Mouse (Mus musculus): ENCODE measurements around the gene Lrfn4. TPM values are rescaled to one million over a fixed set of nuclear protein-coding genes. Genes with fewer than 3 reads are reported as not detected.
A peak's percentile ranks its signal among the peaks of the same experiment; 100 is the strongest.

The Lrfn4 gene
- polyA plus RNA-seq (2021), result 46.6 TPM

DNA sequence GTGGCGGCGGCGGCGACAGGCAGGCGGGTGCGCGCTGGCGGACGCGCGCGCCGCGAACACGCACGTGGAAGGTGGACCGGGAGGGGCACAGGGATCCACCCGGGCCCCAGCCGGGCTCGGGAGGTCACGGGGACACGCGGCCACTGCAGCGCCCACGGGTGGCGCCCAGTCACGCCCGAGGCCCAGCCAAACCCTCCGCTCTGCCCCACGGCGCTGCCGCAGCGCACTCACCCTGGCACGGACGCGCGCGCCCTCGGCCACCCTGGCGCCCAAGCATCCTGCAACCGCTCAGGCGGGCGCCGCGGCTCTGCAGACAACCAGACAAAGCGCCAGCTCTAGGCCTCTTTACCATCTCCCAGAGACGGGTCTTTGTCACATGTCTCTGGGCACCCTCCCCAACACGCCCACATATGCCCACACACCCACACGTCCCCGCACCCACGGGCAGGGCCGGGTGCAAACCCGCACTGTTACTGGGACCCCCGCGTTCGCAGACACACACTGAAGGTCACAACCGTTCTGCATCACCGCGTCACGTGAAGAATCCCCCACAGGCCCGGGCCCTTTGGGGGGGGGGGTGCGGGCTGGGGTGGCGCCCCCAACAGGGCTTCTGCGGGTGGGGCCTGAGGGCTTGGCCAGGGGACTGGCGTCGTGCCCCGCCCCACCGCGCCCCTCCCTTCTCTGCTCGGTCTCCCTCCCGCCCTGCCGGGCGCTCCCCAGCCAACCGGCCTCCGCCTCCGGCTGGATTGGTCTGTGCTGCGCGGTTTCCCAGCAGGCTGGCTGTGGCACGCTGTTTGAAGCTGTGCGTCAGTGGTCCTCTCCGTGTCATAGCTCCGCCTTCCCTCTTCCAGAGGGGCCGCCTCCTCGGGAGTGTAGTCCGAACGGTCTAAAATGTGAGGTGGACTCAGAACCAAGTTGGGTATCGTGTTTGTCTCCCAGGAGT lies at the start of gene Lrfn4:
TSS of gene Lrfn4 (minus strand) at position 517 of the 943 bp plus-strand sequence.
- CTCF ChIA-PET, result interaction anchor here (0.7 to 1.7 kb wide), 3 partner anchors 10 to 175 kb away, joined by 4 read pairs; partner anchors contain the start of gene Rce1
- no peak for TF ChIP-seq CTCF (IDR thresholded peaks at IDR 0.05)
- peak; percentile 68 for DNase-seq (ENCODE audit: low read depth, low spot score)
- H3K27me3 ChIP-seq, result no peaks in the 10 kb centered on the region
- in situ Hi-C loops (cut with MboI; ENCODE audit: low pct_unique_long_range_greater_than_20kb), result no loop called here
- ATAC-seq, result peak; percentile 82
- POLR2A ChIA-PET, result interaction anchor here (0.6 to 2.4 kb wide), 2 partner anchors 11 to 602 kb away, joined by 3 to 6 read pairs; no protein-coding TSS in a partner anchor

DNA sequence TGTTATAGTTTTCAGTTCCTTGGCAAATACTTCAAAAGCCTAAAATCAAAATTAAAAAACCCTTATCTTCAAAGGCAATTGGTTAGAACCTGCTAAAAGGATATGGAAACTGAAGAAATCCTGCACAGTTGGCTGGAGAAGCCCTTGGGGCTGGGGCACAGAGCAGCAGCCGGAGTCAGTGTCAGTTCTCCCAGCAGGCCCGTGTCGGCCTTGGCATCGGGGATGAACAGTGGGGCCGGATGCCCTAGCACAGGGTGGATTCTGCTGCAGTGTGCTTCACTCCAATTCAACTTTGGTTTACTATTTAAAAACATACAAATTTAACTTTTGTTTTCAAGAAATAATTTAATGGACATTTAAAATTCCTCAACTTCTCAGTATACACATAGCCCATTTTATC lies 42.7 kb upstream of the Lrfn4 start:
- ATAC-seq, result no peak
- no peak for DNase-seq (ENCODE audit: low read depth, low spot score)
- ChIA-PET CTCF (no interaction called here), POLR2A (no interaction called here)
- no peak for TF ChIP-seq CTCF (IDR thresholded peaks at IDR 0.05)
- peaks cover 17% of the 10 kb centered on the region for H3K27me3 ChIP-seq
- in situ Hi-C loops (cut with MboI; ENCODE audit: low pct_unique_long_range_greater_than_20kb), result no loop called here

DNA sequence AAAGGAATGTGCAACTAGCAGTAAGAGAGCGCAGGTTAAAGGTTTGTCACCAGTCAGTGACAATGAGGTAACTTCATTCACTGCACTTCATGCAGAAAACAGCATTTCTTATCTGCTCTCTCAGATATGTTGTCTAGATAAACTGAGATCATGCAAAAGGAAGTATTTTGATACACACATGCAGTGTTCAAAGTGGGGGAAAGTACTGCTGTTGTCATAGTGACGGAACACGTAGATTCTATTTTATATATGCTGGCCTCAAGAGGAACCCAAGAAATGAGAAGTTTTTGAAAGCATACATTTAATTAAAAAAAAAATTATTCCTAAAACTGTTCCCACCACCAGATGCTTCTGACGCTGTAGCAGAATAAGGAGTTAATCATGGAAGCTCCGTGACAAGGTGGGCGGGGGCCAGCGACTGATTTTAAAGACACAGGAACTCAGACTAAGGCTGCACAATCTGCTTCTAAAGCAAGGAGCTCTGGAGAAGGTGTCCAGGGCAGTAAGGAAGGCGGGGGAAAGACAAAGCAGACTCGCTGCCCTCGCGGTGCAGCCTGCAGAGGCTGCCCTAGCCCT lies 31.5 kb upstream of the Lrfn4 start:
- no peaks in the 10 kb centered on the region for H3K27me3 ChIP-seq
- no peak for DNase-seq (ENCODE audit: low read depth, low spot score)
- CTCF ChIA-PET, result interaction anchor here (1.3 to 3.7 kb wide), 2 partner anchors 27 to 96 kb away, joined by 3 to 14 read pairs; no protein-coding TSS in a partner anchor
- no peak for TF ChIP-seq CTCF (IDR thresholded peaks at IDR 0.05)
- no peak for ATAC-seq
- POLR2A ChIA-PET, result no interaction called here
- in situ Hi-C loops (cut with MboI; ENCODE audit: low pct_unique_long_range_greater_than_20kb), result loop anchor here (10.0 to 25.0 kb wide), 2 partner anchors 198 to 315 kb away; partner anchors contain the start of gene Mrpl11

DNA sequence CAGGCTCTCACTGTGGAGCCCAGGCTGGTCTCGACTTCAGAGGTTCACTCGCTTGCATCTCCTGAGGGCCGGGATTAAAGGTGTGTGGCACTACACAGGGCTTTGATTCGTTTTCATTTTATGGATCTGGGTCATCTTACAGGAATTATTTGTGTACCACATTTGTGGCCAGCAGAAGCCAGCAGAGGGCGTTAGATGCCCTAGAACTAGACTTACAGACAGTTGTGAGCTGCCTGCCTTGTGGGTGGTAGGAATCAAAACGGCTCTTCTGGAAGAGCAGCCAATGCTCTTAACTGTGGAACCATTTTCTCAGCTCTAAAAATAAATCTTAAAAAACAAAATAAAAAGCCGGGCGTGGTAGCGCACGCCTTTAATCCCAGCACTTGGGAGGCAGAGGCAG lies 28.8 kb upstream of the Lrfn4 start:
- DNase-seq (ENCODE audit: low read depth, low spot score) (no peak), ATAC-seq (no peak)
- H3K27me3 ChIP-seq, result peaks cover 10% of the 10 kb centered on the region
- TF ChIP-seq CTCF (IDR thresholded peaks at IDR 0.05), result peak; percentile 88
- CTCF ChIA-PET, result interaction anchor here (0.5 to 1.6 kb wide), 4 partner anchors 11 to 101 kb away, joined by 3 to 16 read pairs (median 4); no protein-coding TSS in a partner anchor
- POLR2A ChIA-PET, result no interaction called here
- in situ Hi-C loops (cut with MboI; ENCODE audit: low pct_unique_long_range_greater_than_20kb), result loop anchor here (10.0 to 25.0 kb wide), 2 partner anchors 201 to 318 kb away; partner anchors contain the start of gene Mrpl11

DNA sequence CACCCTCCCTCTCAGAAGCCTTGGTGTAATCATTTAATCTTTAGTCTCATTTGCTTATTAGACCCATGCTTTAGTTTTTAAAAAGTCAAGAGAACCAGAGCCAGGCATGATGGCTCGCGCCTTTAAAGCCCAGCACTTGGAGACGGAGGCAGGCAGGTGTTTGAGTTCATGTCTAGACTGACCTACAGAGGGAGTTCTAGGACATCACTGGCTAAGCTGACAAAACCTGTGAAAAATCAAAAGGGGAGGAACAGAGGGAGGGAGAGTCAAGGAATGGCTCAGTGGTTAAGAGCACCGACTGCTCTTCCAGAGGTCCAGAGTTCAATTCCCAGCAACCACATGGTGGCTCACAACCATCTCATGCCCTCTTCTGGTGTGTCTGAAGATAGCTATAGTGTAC lies 20.5 kb upstream of the Lrfn4 start:
- in situ Hi-C loops (cut with MboI; ENCODE audit: low pct_unique_long_range_greater_than_20kb), result loop anchor here (25.0 kb wide), 1 partner anchor 326 kb away; the partner anchor contains the start of gene Mrpl11
- DNase-seq (ENCODE audit: low read depth, low spot score), result no peak
- ChIA-PET CTCF (no interaction called here), POLR2A (interaction anchor here (1.0 kb wide), 1 partner anchor 108 kb away, joined by 4 read pairs; no protein-coding TSS in a partner anchor)
- H3K27me3 ChIP-seq, result peaks cover 9% of the 10 kb centered on the region
- ATAC-seq, result no peak
- TF ChIP-seq CTCF (IDR thresholded peaks at IDR 0.05), result peak; percentile 52

DNA sequence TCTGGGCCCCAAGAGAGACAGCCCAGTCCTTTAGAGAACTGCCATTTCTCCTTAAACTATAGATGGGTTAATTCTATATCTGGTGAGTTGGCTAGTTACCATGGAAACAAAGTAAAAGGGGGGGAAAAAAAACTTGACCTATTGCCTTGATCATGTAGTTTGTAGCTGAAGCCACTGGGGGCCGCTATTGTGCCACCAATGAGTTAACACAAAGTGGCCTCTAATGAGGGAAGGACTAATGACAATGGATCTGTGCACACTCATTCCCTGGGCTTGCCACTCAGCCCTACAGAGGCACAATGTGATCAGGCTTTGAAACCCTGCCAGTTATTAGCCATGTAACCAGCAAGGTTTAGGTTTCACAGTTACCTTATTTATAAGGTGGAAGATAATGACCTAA lies 13.4 kb upstream of the Lrfn4 start:
- POLR2A ChIA-PET, result no interaction called here
- ATAC-seq (no peak), DNase-seq (ENCODE audit: low read depth, low spot score) (no peak)
- in situ Hi-C loops (cut with MboI; ENCODE audit: low pct_unique_long_range_greater_than_20kb), result loop anchor here (5.0 to 25.0 kb wide), 2 partner anchors 132 to 333 kb away; partner anchors contain the start of genes 2010003K11Rik and Mrpl11
- CTCF ChIA-PET, result interaction anchor here (1.2 to 4.1 kb wide), 6 partner anchors 115 to 310 kb away, joined by 3 to 25 read pairs (median 3); no protein-coding TSS in a partner anchor
- H3K27me3 ChIP-seq, result no peaks in the 10 kb centered on the region
- no peak for TF ChIP-seq CTCF (IDR thresholded peaks at IDR 0.05)

DNA sequence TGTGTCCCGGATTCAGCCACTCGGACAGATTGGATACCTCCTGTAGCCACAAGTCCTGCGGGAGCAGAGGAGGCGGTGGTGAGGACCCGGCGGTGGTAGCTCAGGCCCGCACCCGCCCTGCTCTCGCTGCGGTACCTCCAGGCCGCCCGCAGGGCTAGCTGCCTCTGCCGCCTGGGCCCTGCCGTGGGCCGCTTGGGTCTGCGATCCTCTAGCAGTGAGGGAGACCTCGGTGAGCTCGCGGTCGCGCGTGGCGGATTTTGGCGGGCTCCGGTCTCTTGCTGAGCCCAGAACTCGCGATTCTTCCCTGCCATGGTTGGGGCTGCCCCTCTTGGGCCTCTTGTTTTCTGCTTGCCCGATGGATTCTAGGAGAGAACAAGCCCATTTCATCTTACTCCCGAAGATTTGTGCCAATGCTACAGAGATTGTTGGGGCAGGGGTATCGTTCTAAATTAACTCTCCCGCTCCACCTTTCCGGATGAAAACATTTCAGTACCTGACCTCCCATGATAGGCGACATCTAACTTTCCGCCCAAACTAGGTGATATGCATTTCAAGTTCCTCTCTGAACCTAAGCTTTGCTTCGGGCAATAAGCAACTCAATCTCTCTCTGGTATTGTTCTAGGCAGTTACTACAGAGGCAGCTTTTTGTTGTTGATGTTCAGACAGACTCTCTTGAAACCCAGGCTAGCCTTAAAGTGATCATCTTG lies 10.5 kb upstream of the Lrfn4 start:
- ATAC-seq (peak; percentile 63), DNase-seq (ENCODE audit: low read depth, low spot score) (no peak)
- POLR2A ChIA-PET, result interaction anchor here (0.7 to 1.7 kb wide), 5 partner anchors 10 to 188 kb away, joined by 3 to 7 read pairs (median 5); partner anchors contain the start of genes Lrfn4 and Rbm4b
- H3K27me3 ChIP-seq, result no peaks in the 10 kb centered on the region
- no peak for TF ChIP-seq CTCF (IDR thresholded peaks at IDR 0.05)
- in situ Hi-C loops (cut with MboI; ENCODE audit: low pct_unique_long_range_greater_than_20kb), result loop anchor here (5.0 to 25.0 kb wide), 2 partner anchors 129 to 336 kb away; partner anchors contain the start of genes 2010003K11Rik and Mrpl11
- CTCF ChIA-PET, result interaction anchor here (0.8 to 4.1 kb wide), 10 partner anchors 9 to 221 kb away, joined by 3 to 25 read pairs (median 4); no protein-coding TSS in a partner anchor

DNA sequence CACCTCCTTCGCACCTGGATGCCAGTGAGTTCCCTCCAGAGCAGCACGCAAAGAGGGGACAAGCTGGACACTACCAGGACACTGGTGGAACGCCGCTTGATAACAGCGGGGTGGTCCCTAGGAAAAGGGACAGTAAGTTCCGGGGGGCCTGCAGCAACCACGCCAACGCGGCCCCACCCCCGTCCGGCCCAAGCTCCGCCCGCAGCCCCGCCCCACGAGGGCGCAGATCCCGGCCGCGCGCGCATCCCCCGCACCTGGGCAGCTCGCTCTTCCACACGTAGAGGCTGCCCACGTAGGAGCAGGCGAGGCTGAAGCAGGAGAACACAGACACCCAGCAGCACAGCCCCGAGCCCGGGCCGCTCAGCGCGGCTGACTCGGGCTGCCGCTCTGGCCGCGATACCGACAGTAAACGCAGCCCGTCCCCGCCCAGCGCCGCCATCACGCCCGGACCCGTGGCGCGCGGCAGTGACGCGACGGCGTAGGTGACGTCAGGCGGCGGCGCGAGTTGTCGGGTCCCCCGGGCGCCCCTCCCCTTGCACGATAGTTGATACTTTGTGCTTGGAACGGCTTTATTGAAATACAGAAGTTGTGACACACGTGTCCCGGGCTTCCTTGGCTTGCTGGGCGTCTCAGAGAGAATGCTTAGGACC lies 9.8 kb upstream of the Lrfn4 start, which contains the start of gene Rce1:
TSS of gene Rce1 (minus strand) at position 463 of the 650 bp plus-strand sequence.
- CTCF ChIA-PET, result interaction anchor here (1.2 to 1.6 kb wide), 4 partner anchors 9 to 222 kb away, joined by 3 to 4 read pairs (median 4); no protein-coding TSS in a partner anchor
- POLR2A ChIA-PET, result interaction anchor here (0.9 to 1.7 kb wide), 4 partner anchors 9 to 187 kb away, joined by 3 to 7 read pairs (median 4); partner anchors contain the start of gene Lrfn4
- peak; percentile 51 for ATAC-seq

More for the DNA sequence above, 9.8 kb upstream of the Lrfn4 start, which contains the start of gene Rce1:
- no peak for TF ChIP-seq CTCF (IDR thresholded peaks at IDR 0.05)
- in situ Hi-C loops (cut with MboI; ENCODE audit: low pct_unique_long_range_greater_than_20kb), result loop anchor here (5.0 to 25.0 kb wide), 2 partner anchors 128 to 337 kb away; partner anchors contain the start of genes 2010003K11Rik and Mrpl11
- no peaks in the 10 kb centered on the region for H3K27me3 ChIP-seq
- DNase-seq (ENCODE audit: low read depth, low spot score), result no peak
